Mouse (Mus musculus): ENCODE data around the gene Clasrp. TPM values are rescaled to one million over a fixed set of nuclear protein-coding genes. Genes with fewer than 3 reads are reported as not detected.
A peak's percentile ranks its signal among the peaks of the same experiment; 100 is the strongest.

Clasrp gene
- total and polyA plus RNA-seq, 2 experiments from 2014 or later, result 74.7 to 97.4 TPM

DNA sequence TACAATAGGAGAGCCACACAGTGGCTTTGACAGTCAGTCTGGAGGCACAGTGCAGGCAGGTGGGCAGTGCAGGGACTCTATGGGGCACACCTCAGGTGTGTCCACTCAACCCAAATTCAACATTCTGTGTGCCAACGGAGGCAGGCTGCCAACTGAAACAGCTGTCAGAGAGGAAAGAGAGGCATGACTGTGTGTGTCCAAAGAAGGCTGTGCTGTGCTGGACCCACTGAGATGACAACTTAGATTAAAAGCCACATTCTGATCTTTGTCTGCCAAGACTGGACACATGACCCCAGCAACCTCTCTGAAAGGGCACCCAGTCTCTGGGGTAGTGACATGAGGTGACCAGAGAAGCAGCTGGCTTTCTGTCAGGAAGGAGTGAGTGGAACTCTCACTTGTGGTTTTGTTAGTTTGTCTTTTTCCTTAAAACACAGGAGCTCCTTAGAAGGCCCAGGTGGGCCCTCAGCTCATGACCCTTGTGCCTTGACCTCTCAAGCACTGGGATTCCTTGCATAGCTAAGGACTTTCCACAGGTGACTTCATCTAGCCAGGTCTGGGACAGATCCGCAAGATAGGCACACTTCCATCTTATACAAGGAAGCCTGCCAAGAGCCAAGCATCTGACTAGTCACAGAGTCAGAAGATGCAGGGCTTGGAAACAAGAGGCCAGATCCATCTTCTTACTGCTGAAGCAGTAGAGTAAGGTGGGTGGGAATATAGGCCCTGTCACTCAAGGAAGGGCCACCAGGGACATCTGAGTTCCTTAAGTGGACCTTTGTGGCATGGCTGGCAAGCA is 63.3 kb downstream of the Clasrp start:
- H3K9me3 ChIP-seq (ENCODE audit: low read length), result no peaks in the 10 kb centered on the region
- no peaks in the 10 kb centered on the region for H3K4me1 ChIP-seq (ENCODE audit: insufficient read depth, low read length)
- WGBS, result 93% methylated on average over 2 of the region's 2 CpGs
- H3K9ac ChIP-seq (replicated peaks; ENCODE audit: low read length, poor library complexity, severe bottlenecking), result no peak overlapping the region
- H3K36me3 ChIP-seq (ENCODE audit: insufficient read depth, low read length), result no peaks in the 10 kb centered on the region
- no peak for TF ChIP-seq CTCF (IDR thresholded peaks at IDR 0.05)
- no peak for ATAC-seq (ENCODE audit: low FRiP score)
- no peak overlapping the region for H3K27ac ChIP-seq (ENCODE audit: low read depth, low read length)
- H3K27me3 ChIP-seq (ENCODE audit: insufficient read depth, low read length), result no peaks in the 10 kb centered on the region
- no peak overlapping the region for H3K4me2 ChIP-seq (ENCODE audit: low read depth, low read length, poor library complexity, severe bottlenecking)
- no peak overlapping the region for H3K4me3 ChIP-seq (ENCODE audit: low read depth, low read length)
- no peak for DNase-seq (ENCODE audit: low spot score)

GRCm38 (mm10) chr7:19534676-19535075 is 69.6 kb downstream of the Clasrp start:
- no peak for DNase-seq (ENCODE audit: low spot score)
- H3K9me3 ChIP-seq (ENCODE audit: low read length), result no peaks in the 10 kb centered on the region

GRCm38 (mm10) chr7:19532240-19532639 is 72.0 kb downstream of the Clasrp start:
- no peak overlapping the region for H3K9ac ChIP-seq (replicated peaks; ENCODE audit: low read length, poor library complexity, severe bottlenecking)
- H3K4me3 ChIP-seq (ENCODE audit: low read depth, low read length), result no peak overlapping the region
- H3K4me1 ChIP-seq (ENCODE audit: insufficient read depth, low read length), result no peaks in the 10 kb centered on the region
- H3K9me3 ChIP-seq (ENCODE audit: low read length), result no peaks in the 10 kb centered on the region
- no peak overlapping the region for H3K27ac ChIP-seq (ENCODE audit: low read depth, low read length)
- DNase-seq (ENCODE audit: low spot score) (no peak), ATAC-seq (ENCODE audit: low FRiP score) (no peak)
- no peak overlapping the region for H3K4me2 ChIP-seq (ENCODE audit: low read depth, low read length, poor library complexity, severe bottlenecking)
- H3K27me3 ChIP-seq (ENCODE audit: insufficient read depth, low read length), result no peaks in the 10 kb centered on the region
- H3K36me3 ChIP-seq (ENCODE audit: insufficient read depth, low read length), result peaks cover 55% of the 10 kb centered on the region
- no peak for TF ChIP-seq CTCF (IDR thresholded peaks at IDR 0.05)
- WGBS, result 96% methylated on average over 13 of the region's 14 CpGs

More at GRCm38 (mm10) chr7:19534676-19535075, 69.6 kb downstream of the Clasrp start:
- TF ChIP-seq CTCF (IDR thresholded peaks at IDR 0.05), result no peak
- no peaks in the 10 kb centered on the region for H3K27me3 ChIP-seq (ENCODE audit: insufficient read depth, low read length)
- no peaks in the 10 kb centered on the region for H3K4me1 ChIP-seq (ENCODE audit: insufficient read depth, low read length)
- WGBS, result 94% methylated on average over 10 of the region's 10 CpGs
- no peak overlapping the region for H3K4me2 ChIP-seq (ENCODE audit: low read depth, low read length, poor library complexity, severe bottlenecking)
- H3K4me3 ChIP-seq (ENCODE audit: low read depth, low read length), result no peak overlapping the region
- H3K36me3 ChIP-seq (ENCODE audit: insufficient read depth, low read length), result peaks cover 48% of the 10 kb centered on the region
- H3K27ac ChIP-seq (ENCODE audit: low read depth, low read length), result no peak overlapping the region
- no peak for ATAC-seq (ENCODE audit: low FRiP score)
- H3K9ac ChIP-seq (replicated peaks; ENCODE audit: low read length, poor library complexity, severe bottlenecking), result no peak overlapping the region

DNA sequence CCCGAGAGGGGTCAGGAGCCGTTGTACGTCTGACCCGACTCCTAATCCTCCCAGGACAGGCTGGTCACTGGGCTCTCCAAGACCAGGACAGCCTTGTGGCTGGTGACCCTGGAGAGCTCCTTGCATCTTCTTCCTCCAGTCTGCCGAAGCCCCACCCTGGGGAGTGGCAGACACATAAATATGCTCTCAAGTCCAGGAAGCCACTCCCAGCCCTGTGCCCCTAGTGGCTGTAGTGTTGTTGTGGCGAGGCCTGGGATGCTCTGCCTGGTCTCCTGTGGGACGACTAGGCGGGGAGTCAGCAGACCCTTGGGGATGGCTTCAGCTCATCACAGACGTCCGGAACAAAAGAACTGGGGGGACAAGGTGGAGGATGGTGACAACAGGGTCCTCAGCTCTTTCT is 73.2 kb downstream of the Clasrp start:
- Histone ChIP-seq H3K4me3 (ENCODE audit: low read depth, low read length) (no peak overlapping the region), H3K9me3 (ENCODE audit: low read length) (no peaks in the 10 kb centered on the region), H3K4me1 (ENCODE audit: insufficient read depth, low read length) (no peaks in the 10 kb centered on the region), H3K4me2 (ENCODE audit: low read depth, low read length, poor library complexity, severe bottlenecking) (no peak overlapping the region), H3K9ac (replicated peaks; ENCODE audit: low read length, poor library complexity, severe bottlenecking) (no peak overlapping the region), H3K27ac (ENCODE audit: low read depth, low read length) (no peak overlapping the region), H3K27me3 (ENCODE audit: insufficient read depth, low read length) (no peaks in the 10 kb centered on the region), H3K36me3 (ENCODE audit: insufficient read depth, low read length) (peaks cover 55% of the 10 kb centered on the region)
- 78% methylated on average over 10 of the region's 10 CpGs for WGBS
- ATAC-seq (ENCODE audit: low FRiP score) (no peak), DNase-seq (ENCODE audit: low spot score) (no peak)
- 0 out of 2 replicates have a peak, but pooled peaks have one; percentile 15 for TF ChIP-seq CTCF (IDR thresholded peaks at IDR 0.05)

Other genes starting within 250 kb of the Clasrp start
- gene Cd3eap, start 245.0 kb downstream of the Clasrp start, total RNA-seq (2014; rRNA removed), result 8.7 and 14.0 TPM in 2 replicates
- 21.5 and 21.6 TPM in 2 replicates for gene Cd3eap, start 245.0 kb downstream of the Clasrp start, polyA plus RNA-seq (2015; fragmentation: Nextera tagmentation; extraction: Ambion mirVana)
- 0.52 and 1.0 TPM in 2 replicates for gene Ppp1r13l, start 244.7 kb downstream of the Clasrp start, total RNA-seq (2014; rRNA removed)
- gene Ppp1r13l, start 244.7 kb downstream of the Clasrp start, polyA plus RNA-seq (2015; fragmentation: Nextera tagmentation; extraction: Ambion mirVana), result 1.5 and 2.0 TPM in 2 replicates
- gene Ercc2, start 222.5 kb downstream of the Clasrp start, total RNA-seq (2014; rRNA removed), result 63.0 and 68.3 TPM in 2 replicates
- gene Ercc2, start 222.5 kb downstream of the Clasrp start, polyA plus RNA-seq (2015; fragmentation: Nextera tagmentation; extraction: Ambion mirVana), result 22.9 and 26.6 TPM in 2 replicates
- gene Klc3, start 200.4 kb downstream of the Clasrp start, total RNA-seq (2014; rRNA removed), result 1.2 and 1.9 TPM in 2 replicates
- 1.2 and 1.4 TPM in 2 replicates for gene Klc3, start 200.4 kb downstream of the Clasrp start, polyA plus RNA-seq (2015; fragmentation: Nextera tagmentation; extraction: Ambion mirVana)
- 0.38 and 8.2 TPM in 2 replicates for gene Ckm, start 199.7 kb downstream of the Clasrp start, total RNA-seq (2014; rRNA removed)
- gene Ckm, start 199.7 kb downstream of the Clasrp start, polyA plus RNA-seq (2015; fragmentation: Nextera tagmentation; extraction: Ambion mirVana), result 0.21 and 0.25 TPM in 2 replicates
- gene Mark4, start 145.7 kb downstream of the Clasrp start, total RNA-seq (2014; rRNA removed), result 58.1 and 68.9 TPM in 2 replicates
- gene Mark4, start 145.7 kb downstream of the Clasrp start, polyA plus RNA-seq (2015; fragmentation: Nextera tagmentation; extraction: Ambion mirVana), result 16.2 and 17.0 TPM in 2 replicates
- gene Exoc3l2, start 141.2 kb downstream of the Clasrp start, total RNA-seq (2014; rRNA removed), result 0.28 and 0.49 TPM in 2 replicates
- 1.5 and 1.6 TPM in 2 replicates for gene Exoc3l2, start 141.2 kb downstream of the Clasrp start, polyA plus RNA-seq (2015; fragmentation: Nextera tagmentation; extraction: Ambion mirVana)
- 17.8 and 21.4 TPM in 2 replicates for gene Bloc1s3, start 96.1 kb downstream of the Clasrp start, total RNA-seq (2014; rRNA removed)
- 3.9 and 4.2 TPM in 2 replicates for gene Bloc1s3, start 96.1 kb downstream of the Clasrp start, polyA plus RNA-seq (2015; fragmentation: Nextera tagmentation; extraction: Ambion mirVana)
- gene Trappc6a, start 96.1 kb downstream of the Clasrp start, total RNA-seq (2014; rRNA removed), result 14.9 and 23.9 TPM in 2 replicates
- 32.2 and 32.6 TPM in 2 replicates for gene Trappc6a, start 96.1 kb downstream of the Clasrp start, polyA plus RNA-seq (2015; fragmentation: Nextera tagmentation; extraction: Ambion mirVana)
- gene Nkpd1, start 86.6 kb downstream of the Clasrp start, total RNA-seq (2014; rRNA removed), result 2.3 TPM in 2 replicates
- 1.6 and 1.8 TPM in 2 replicates for gene Nkpd1, start 86.6 kb downstream of the Clasrp start, polyA plus RNA-seq (2015; fragmentation: Nextera tagmentation; extraction: Ambion mirVana)
- gene Ppp1r37, start 41.4 kb downstream of the Clasrp start, total RNA-seq (2014; rRNA removed), result 114 and 127 TPM in 2 replicates
- gene Ppp1r37, start 41.4 kb downstream of the Clasrp start, polyA plus RNA-seq (2015; fragmentation: Nextera tagmentation; extraction: Ambion mirVana), result 27.8 and 28.1 TPM in 2 replicates
- gene Zfp296, start 27.2 kb downstream of the Clasrp start, total RNA-seq (2014; rRNA removed), result 0.33 and 1.2 TPM in 2 replicates
- 0.11 TPM in 1 of 2 replicates, not detected in the other for gene Zfp296, start 27.2 kb downstream of the Clasrp start, polyA plus RNA-seq (2015; fragmentation: Nextera tagmentation; extraction: Ambion mirVana)
- 58.1 and 70.9 TPM in 2 replicates for gene Gemin7, start 26.9 kb downstream of the Clasrp start, total RNA-seq (2014; rRNA removed)
- 158 and 181 TPM in 2 replicates for gene Gemin7, start 26.9 kb downstream of the Clasrp start, polyA plus RNA-seq (2015; fragmentation: Nextera tagmentation; extraction: Ambion mirVana)
- gene Relb, start 25.0 kb upstream of the Clasrp start, total RNA-seq (2014; rRNA removed), result 5.6 and 7.3 TPM in 2 replicates
- 5.6 and 6.2 TPM in 2 replicates for gene Relb, start 25.0 kb upstream of the Clasrp start, polyA plus RNA-seq (2015; fragmentation: Nextera tagmentation; extraction: Ambion mirVana)
- 149 and 152 TPM in 2 replicates for gene Clptm1, start 60.5 kb upstream of the Clasrp start, total RNA-seq (2014; rRNA removed)
- 140 and 149 TPM in 2 replicates for gene Clptm1, start 60.5 kb upstream of the Clasrp start, polyA plus RNA-seq (2015; fragmentation: Nextera tagmentation; extraction: Ambion mirVana)
- gene Apoc2, start 73.5 kb upstream of the Clasrp start, total RNA-seq (2014; rRNA removed), result 1.7 TPM in 1 of 2 replicates, not detected in the other
- gene Apoc2, start 73.5 kb upstream of the Clasrp start, polyA plus RNA-seq (2015; fragmentation: Nextera tagmentation; extraction: Ambion mirVana), result 0.30 and 0.32 TPM in 2 replicates
- not detected in 2 replicates for gene Gm44805, start 76.9 kb upstream of the Clasrp start, total RNA-seq (2014; rRNA removed)
- gene Gm44805, start 76.9 kb upstream of the Clasrp start, polyA plus RNA-seq (2015; fragmentation: Nextera tagmentation; extraction: Ambion mirVana), result not detected in 2 replicates
- not detected in 2 replicates for gene Apoc4, start 77.0 kb upstream of the Clasrp start, total RNA-seq (2014; rRNA removed)
- not detected in 2 replicates for gene Apoc4, start 77.0 kb upstream of the Clasrp start, polyA plus RNA-seq (2015; fragmentation: Nextera tagmentation; extraction: Ambion mirVana)
- 3.6 and 5.1 TPM in 2 replicates for gene Apoc1, start 88.2 kb upstream of the Clasrp start, total RNA-seq (2014; rRNA removed)
- 7.9 and 9.0 TPM in 2 replicates for gene Apoc1, start 88.2 kb upstream of the Clasrp start, polyA plus RNA-seq (2015; fragmentation: Nextera tagmentation; extraction: Ambion mirVana)
- 1,618 and 2,613 TPM in 2 replicates for gene Apoe, start 94.7 kb upstream of the Clasrp start, total RNA-seq (2014; rRNA removed)
- 2,139 and 2,488 TPM in 2 replicates for gene Apoe, start 94.7 kb upstream of the Clasrp start, polyA plus RNA-seq (2015; fragmentation: Nextera tagmentation; extraction: Ambion mirVana)
- gene Tomm40, start 111.0 kb upstream of the Clasrp start, total RNA-seq (2014; rRNA removed), result 122 and 133 TPM in 2 replicates
- gene Tomm40, start 111.0 kb upstream of the Clasrp start, polyA plus RNA-seq (2015; fragmentation: Nextera tagmentation; extraction: Ambion mirVana), result 160 and 161 TPM in 2 replicates
- gene Nectin2, start 146.0 kb upstream of the Clasrp start, total RNA-seq (2014; rRNA removed), result 62.6 and 75.3 TPM in 2 replicates
- gene Nectin2, start 146.0 kb upstream of the Clasrp start, polyA plus RNA-seq (2015; fragmentation: Nextera tagmentation; extraction: Ambion mirVana), result 55.3 and 62.6 TPM in 2 replicates
- gene Bcam, start 166.5 kb upstream of the Clasrp start, total RNA-seq (2014; rRNA removed), result 32.6 and 33.5 TPM in 2 replicates
- gene Bcam, start 166.5 kb upstream of the Clasrp start, polyA plus RNA-seq (2015; fragmentation: Nextera tagmentation; extraction: Ambion mirVana), result 18.7 and 22.0 TPM in 2 replicates
- gene Cblc, start 192.3 kb upstream of the Clasrp start, total RNA-seq (2014; rRNA removed), result 0.71 and 1.8 TPM in 2 replicates
- 0.70 and 1.2 TPM in 2 replicates for gene Cblc, start 192.3 kb upstream of the Clasrp start, polyA plus RNA-seq (2015; fragmentation: Nextera tagmentation; extraction: Ambion mirVana)
- gene Bcl3, start 218.3 kb upstream of the Clasrp start, total RNA-seq (2014; rRNA removed), result 0.55 and 0.66 TPM in 2 replicates
- 0.93 and 1.3 TPM in 2 replicates for gene Bcl3, start 218.3 kb upstream of the Clasrp start, polyA plus RNA-seq (2015; fragmentation: Nextera tagmentation; extraction: Ambion mirVana)
- gene Gm19345, start 247.5 kb upstream of the Clasrp start, total RNA-seq (2014; rRNA removed), result 31.6 and 44.4 TPM in 2 replicates
- 21.6 and 25.8 TPM in 2 replicates for gene Gm19345, start 247.5 kb upstream of the Clasrp start, polyA plus RNA-seq (2015; fragmentation: Nextera tagmentation; extraction: Ambion mirVana)

All from midbrain, postnatal 0 days (tissue).